Mouse (Mus musculus) embryonic facial prominence, embryonic 11.5 days (tissue): ENCODE measurements at regions not wholly inside any gene's neighbourhood (a gene's known extent, or its start where the extent isn't known, plus 50 kb on each side); places are given as distances from the start of the nearest gene placed in this dataset.

ENCODE experiments used
- ATAC-seq: fragments of 200-750 bp; cut with Nextera tagmentation; replicated peaks from 2 replicates; pipeline ENCODE4 v1.8.0; 2017; ENCODE audit warnings: low read depth; ENCODE audit not compliant: insufficient number of reproducible peaks, low FRiP score, low TSS enrichment
- DNase-seq: peaks from one replicate; pipeline ENCODE4 v3.0.0-alpha.2; 2015; ENCODE audit warnings: low spot score
- H3K27ac ChIP-seq: fragments of 300-500 bp; sonication (generic); replicated peaks from 2 replicates; pipeline ENCODE4 v1.5.1; 2014; ENCODE audit warnings: mild to moderate bottlenecking, low read depth, low read length, control low read depth
- H3K27me3 ChIP-seq: fragments of 300-500 bp; sonication (generic); 2 replicates; pipeline ENCODE4 v1.6.1; 2014; ENCODE audit warnings: mild to moderate bottlenecking, low read length, moderate library complexity, mixed read lengths; ENCODE audit not compliant: control insufficient read depth, insufficient read depth
- H3K36me3 ChIP-seq: fragments of 300-500 bp; sonication (generic); replicated peaks from 2 replicates; pipeline ENCODE4 v1.6.1; 2014; ENCODE audit warnings: low read depth, mild to moderate bottlenecking, low read length, moderate library complexity, mixed read lengths; ENCODE audit not compliant: control insufficient read depth, insufficient read depth
- H3K4me1 ChIP-seq: fragments of 300-500 bp; sonication (generic); 2 replicates; pipeline ENCODE4 v1.6.1; 2014; ENCODE audit warnings: low read length, mixed read lengths; ENCODE audit not compliant: control insufficient read depth, insufficient read depth
- H3K4me2 ChIP-seq: fragments of 300-500 bp; sonication (generic); 2 replicates; pipeline ENCODE4 v1.6.1; 2014; ENCODE audit warnings: low read depth, mild to moderate bottlenecking, control low read depth, low read length, moderate library complexity
- H3K4me3 ChIP-seq: fragments of 300-500 bp; sonication (generic); 2 replicates; pipeline ENCODE4 v1.5.1; 2014; ENCODE audit warnings: low read depth, low read length, control low read depth
- H3K9ac ChIP-seq: fragments of 300-500 bp; sonication (generic); replicated peaks from 2 replicates; pipeline ENCODE4 v1.6.1; 2014; ENCODE audit warnings: mild to moderate bottlenecking, control low read depth, low read length
- H3K9me3 ChIP-seq: fragments of 300-500 bp; sonication (generic); replicated peaks from 2 replicates; pipeline ENCODE4 v1.6.1; 2016; ENCODE audit warnings: mild to moderate bottlenecking, low read length, inconsistent platforms, mixed read lengths; ENCODE audit not compliant: control insufficient read depth
- WGBS: fragments of 180-500 bp; shearing (Covaris S2); extraction: QIAGEN DNeasy Blood & Tissue Kit; methylation state at CpG from one replicate; pipeline ENCODE4 v1.1.7; 2014; 5-methylcytosine and 5-hydroxymethylcytosine counted together

GRCm38 (mm10) chr10:92329661-92330060 is 392.6 kb downstream of the Nedd1 start:
- no peaks in the 10 kb centered on the region for H3K9me3 ChIP-seq
- 36% methylated on average over 1 of the region's 1 CpGs for WGBS
- no peak overlapping the region for H3K4me3 ChIP-seq
- H3K4me1 ChIP-seq = no peaks in the 10 kb centered on the region
- no peak overlapping the region for H3K9ac ChIP-seq
- no peaks in the 10 kb centered on the region for H3K27me3 ChIP-seq
- no peak for DNase-seq
- no peak overlapping the region for H3K4me2 ChIP-seq
- no peak for ATAC-seq
- no peaks in the 10 kb centered on the region for H3K36me3 ChIP-seq
- no peak overlapping the region for H3K27ac ChIP-seq

- Histone ChIP-seq H3K4me2 (no peak overlapping the region), H3K27me3 (no peaks in the 10 kb centered on the region), H3K27ac (no peak overlapping the region), H3K9me3 (no peaks in the 10 kb centered on the region), H3K9ac (no peak overlapping the region), H3K4me3 (no peak overlapping the region), H3K4me1 (no peaks in the 10 kb centered on the region), H3K36me3 (no peaks in the 10 kb centered on the region)
- DNase-seq (no peak), ATAC-seq (no peak)
- WGBS = 79% methylated on average over 4 of the region's 4 CpGs
Measured at GRCm38 (mm10) chr10:92325284-92325989, 396.8 kb downstream of the Nedd1 start.

- H3K9me3 ChIP-seq = no peaks in the 10 kb centered on the region
- H3K4me2 ChIP-seq = no peak overlapping the region
- no peak overlapping the region for H3K4me3 ChIP-seq
- no peak overlapping the region for H3K27ac ChIP-seq
- ATAC-seq (no peak), DNase-seq (no peak)
- 57% methylated on average over 3 of the region's 3 CpGs for WGBS
- no peaks in the 10 kb centered on the region for H3K4me1 ChIP-seq
- H3K9ac ChIP-seq = no peak overlapping the region
- H3K27me3 ChIP-seq = no peaks in the 10 kb centered on the region
- H3K36me3 ChIP-seq = no peaks in the 10 kb centered on the region
Measured at GRCm38 (mm10) chr10:92314606-92315005, 407.6 kb downstream of the Nedd1 start.

- ATAC-seq (no peak), DNase-seq (no peak)
- Histone ChIP-seq H3K4me1 (no peaks in the 10 kb centered on the region), H3K27me3 (no peaks in the 10 kb centered on the region), H3K9me3 (no peaks in the 10 kb centered on the region), H3K27ac (no peak overlapping the region), H3K4me2 (no peak overlapping the region), H3K36me3 (no peaks in the 10 kb centered on the region), H3K4me3 (no peak overlapping the region), H3K9ac (no peak overlapping the region)
- WGBS = 81% methylated on average over 6 of the region's 6 CpGs
Measured at GRCm38 (mm10) chr10:92312278-92312677, 409.9 kb downstream of the Nedd1 start.

- H3K4me2 ChIP-seq = no peak overlapping the region
- DNase-seq = no peak
- no peak overlapping the region for H3K4me3 ChIP-seq
- H3K36me3 ChIP-seq = no peaks in the 10 kb centered on the region
- ATAC-seq = no peak
- H3K27me3 ChIP-seq = no peaks in the 10 kb centered on the region
- no peaks in the 10 kb centered on the region for H3K9me3 ChIP-seq
- WGBS = 91% methylated on average over 3 of the region's 3 CpGs
- H3K27ac ChIP-seq = no peak overlapping the region
- H3K4me1 ChIP-seq = no peaks in the 10 kb centered on the region
- H3K9ac ChIP-seq = no peak overlapping the region
Measured at GRCm38 (mm10) chr10:92308643-92309042, 413.6 kb downstream of the Nedd1 start.

DNA sequence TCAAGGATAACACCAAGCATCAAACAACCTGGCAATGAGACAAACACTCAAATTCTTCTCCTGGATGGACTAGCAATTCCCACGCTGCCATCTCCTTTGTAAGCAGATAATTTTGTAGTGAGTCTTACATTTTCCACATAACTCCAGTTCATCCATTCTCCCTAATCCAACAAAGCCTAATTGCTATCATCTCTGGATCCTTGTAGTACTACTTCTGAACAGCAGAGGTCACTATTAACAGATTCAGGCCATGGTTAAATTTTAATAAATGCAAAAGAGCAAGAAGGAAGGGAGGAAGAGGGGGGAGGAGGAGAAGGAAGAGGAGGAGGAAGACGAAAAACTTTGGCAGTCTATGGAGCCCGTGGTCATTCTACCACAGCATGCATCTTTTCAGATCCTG is 414.4 kb downstream of the Nedd1 start:
- DNase-seq (peak; percentile 65), ATAC-seq (no peak)
- no peak overlapping the region for H3K4me2 ChIP-seq
- H3K27ac ChIP-seq = no peak overlapping the region
- no peak overlapping the region for H3K4me3 ChIP-seq
- no peaks in the 10 kb centered on the region for H3K36me3 ChIP-seq
- no peak overlapping the region for H3K9ac ChIP-seq
- no peaks in the 10 kb centered on the region for H3K27me3 ChIP-seq
- 43% methylated on average over 3 of the region's 3 CpGs for WGBS
- H3K9me3 ChIP-seq = no peaks in the 10 kb centered on the region
- no peaks in the 10 kb centered on the region for H3K4me1 ChIP-seq

DNA sequence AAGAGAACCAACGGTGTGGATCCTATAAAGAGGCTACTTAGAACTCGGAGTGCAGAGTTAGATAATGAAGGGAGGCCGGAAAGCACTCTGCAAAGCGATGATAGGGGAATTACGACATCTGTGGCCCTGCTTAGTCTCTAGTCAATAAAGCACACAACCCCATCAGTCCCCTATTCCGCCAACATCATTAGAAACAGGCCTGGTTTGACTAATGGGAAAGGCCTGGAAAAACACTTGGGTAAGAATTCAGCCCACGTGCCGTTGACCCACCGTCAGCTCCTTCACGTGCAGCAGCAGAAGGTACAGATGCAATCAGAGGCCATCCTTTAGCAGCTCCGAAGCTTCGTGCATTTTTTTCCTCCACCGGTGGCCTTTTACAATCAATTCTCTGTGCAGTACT is 423.5 kb downstream of the Nedd1 start:
- Histone ChIP-seq H3K4me3 (no peak overlapping the region), H3K4me2 (no peak overlapping the region), H3K9me3 (no peaks in the 10 kb centered on the region), H3K27me3 (no peaks in the 10 kb centered on the region), H3K9ac (no peak overlapping the region), H3K36me3 (no peaks in the 10 kb centered on the region), H3K27ac (no peak overlapping the region), H3K4me1 (no peaks in the 10 kb centered on the region)
- 51% methylated on average over 13 of the region's 13 CpGs for WGBS
- ATAC-seq (no peak), DNase-seq (peak; percentile 57)

DNA sequence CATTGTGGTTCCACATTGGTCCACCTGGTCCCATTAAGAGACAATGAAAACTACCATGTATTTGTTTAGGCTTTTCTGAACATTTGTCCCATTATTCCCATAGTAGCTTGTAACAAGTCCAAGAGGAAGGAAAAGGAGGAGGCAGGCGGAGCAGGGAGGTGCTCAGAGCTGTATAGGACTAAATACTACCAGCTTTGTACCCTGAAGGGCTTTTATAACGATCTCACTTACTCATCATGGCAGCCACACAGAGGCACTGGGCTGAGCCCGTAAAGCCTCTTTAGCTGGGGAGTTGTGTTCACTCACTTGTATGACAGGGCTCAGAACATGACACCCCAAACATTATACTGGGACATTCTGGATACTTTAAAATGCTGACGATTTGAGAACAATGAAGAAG is 425.4 kb downstream of the Nedd1 start:
- Histone ChIP-seq H3K4me2 (no peak overlapping the region), H3K27ac (no peak overlapping the region)
- 63% methylated on average over 4 of the region's 4 CpGs for WGBS

More for the DNA sequence above, 425.4 kb downstream of the Nedd1 start:
- Histone ChIP-seq H3K4me1 (no peaks in the 10 kb centered on the region), H3K4me3 (no peak overlapping the region), H3K9ac (no peak overlapping the region), H3K9me3 (no peaks in the 10 kb centered on the region), H3K36me3 (no peaks in the 10 kb centered on the region), H3K27me3 (no peaks in the 10 kb centered on the region)
- DNase-seq (no peak), ATAC-seq (no peak)
